Mouse (Mus musculus) layer of hippocampus, postnatal 25 days (tissue): ENCODE data around the gene Mafk. TPM values are rescaled to one million over a fixed set of nuclear protein-coding genes. Genes with fewer than 3 reads are reported as not detected.

Source experiments
- DNase-seq, 2 experiments: peaks; one replicate each; pipeline ENCODE4 v3.0.0; 2022; ENCODE audit warnings: mixed read lengths in 2 of 2, low spot score in 1 of 2; ENCODE audit errors: extremely low spot score in 1 of 2
- total RNA-seq, 2 experiments: library from RNA; stranded (reverse); gene quantifications; 2 replicates each; pipeline ENCODE4 v1.2.3; 2021

Mafk gene
- total RNA-seq, 2 experiments from 2014 or later: 10.0 to 10.6 TPM

DNA sequence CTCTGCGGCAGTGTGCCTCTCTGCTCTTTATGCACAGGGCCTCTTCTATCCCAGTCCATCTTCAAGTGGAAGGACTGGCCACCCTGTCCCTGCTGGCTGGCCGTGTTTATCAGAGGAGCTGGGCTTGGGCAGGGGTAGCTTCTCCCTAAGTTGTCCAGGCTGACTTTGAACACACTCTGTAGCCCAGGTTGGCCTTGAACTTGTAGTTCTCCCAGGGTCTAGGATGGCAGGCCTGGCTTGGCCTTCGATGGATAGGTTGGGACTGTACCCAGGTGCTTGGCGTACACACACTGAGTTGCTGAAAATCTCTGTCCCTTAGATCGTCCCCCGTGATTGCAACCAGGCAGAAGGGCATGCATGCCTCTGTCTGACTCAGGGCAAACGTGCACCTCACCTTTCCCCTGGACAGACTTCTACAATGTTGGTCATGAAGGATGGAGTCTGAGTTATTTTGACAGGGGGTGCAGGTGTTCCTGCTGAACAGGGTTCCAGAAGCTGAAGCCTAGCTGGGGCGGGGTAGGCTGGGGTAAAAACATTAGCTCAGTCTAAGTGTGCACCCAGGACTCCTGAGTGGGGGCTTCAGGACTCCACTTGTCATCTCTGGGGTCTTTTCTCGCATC, 4.8 kb downstream of the Mafk start:
- DNase-seq: no peak

DNA sequence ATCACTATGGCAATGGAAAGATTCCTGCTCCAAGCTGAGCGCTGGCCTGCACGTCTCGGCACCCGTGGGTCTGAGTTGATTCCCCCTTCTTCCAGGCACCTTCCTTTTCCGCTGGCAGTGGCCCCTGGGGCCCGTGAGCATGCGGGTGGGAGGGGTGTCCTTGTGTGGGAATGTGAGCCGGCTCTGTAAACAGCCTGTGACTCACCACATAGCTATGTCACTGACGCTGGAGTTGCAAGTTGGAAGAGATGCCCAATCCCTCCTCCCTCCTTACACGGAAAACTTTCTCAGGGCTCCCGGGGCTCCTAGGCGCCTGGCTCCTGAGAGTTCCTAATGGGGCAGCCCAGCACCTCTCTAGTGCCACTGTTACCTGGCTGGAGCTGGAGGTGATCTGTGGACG, 5.6 kb downstream of the Mafk start:
- no peak for DNase-seq

GRCm38 (mm10) chr5:139797473-139798167, 6.3 kb downstream of the Mafk start:
- peak; percentile 62 to 80 for DNase-seq

DNA sequence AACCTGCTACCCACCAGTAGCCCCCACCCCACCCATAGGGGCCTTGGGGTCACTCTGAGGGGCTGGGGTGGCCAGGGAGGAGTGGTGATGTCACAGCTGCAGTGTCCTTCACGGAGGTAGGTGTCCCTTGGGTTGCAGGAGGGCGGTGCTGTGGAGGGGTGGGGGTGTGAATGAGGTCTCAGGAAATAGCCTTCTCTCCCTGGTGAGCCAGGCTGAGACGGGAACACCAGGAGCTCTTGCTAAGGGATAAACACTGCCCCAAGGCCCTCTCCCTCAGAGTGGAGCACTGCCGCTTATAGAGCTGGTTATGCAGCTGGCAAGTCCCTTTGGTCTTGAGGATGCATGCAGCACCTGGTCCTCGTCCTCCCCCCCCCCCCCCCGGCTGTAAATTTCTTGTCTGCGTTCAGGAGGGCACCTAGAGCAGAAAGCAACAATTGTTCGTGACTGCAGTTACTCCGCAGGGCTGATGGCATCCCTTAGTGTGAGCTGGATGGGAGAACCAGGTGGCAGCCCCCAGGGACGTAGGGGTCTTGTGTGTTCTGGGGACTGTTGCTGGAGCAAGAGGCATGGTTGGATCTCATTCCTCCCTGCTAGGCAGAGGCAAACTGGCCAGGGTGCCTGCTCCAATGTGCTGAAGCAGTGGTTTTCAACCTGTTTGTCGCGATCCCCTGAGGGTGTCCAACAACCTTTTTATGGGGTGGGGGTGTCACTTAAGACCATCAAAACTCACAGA, 7.0 kb downstream of the Mafk start:
- DNase-seq: no peak

DNA sequence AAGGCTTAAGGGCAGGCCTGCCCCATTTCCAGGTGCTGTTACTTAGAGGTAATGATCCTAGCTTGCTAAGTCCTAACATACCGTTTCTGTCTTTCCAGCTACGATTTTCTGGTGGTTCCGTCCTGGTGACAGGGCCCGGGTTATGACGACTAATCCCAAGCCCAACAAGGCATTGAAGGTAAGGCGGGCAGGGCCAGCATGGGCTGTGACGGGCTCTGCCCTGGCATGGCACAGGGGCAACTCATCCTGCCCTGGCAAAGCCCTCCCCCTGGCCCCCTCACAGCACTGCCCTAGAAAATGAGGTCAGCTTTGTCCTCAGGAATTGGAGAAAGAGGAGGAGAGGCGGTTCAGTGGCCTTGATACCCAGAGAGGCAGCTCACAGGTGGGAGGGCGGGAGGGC, 7.7 kb downstream of the Mafk start:
- no peak for DNase-seq

DNA sequence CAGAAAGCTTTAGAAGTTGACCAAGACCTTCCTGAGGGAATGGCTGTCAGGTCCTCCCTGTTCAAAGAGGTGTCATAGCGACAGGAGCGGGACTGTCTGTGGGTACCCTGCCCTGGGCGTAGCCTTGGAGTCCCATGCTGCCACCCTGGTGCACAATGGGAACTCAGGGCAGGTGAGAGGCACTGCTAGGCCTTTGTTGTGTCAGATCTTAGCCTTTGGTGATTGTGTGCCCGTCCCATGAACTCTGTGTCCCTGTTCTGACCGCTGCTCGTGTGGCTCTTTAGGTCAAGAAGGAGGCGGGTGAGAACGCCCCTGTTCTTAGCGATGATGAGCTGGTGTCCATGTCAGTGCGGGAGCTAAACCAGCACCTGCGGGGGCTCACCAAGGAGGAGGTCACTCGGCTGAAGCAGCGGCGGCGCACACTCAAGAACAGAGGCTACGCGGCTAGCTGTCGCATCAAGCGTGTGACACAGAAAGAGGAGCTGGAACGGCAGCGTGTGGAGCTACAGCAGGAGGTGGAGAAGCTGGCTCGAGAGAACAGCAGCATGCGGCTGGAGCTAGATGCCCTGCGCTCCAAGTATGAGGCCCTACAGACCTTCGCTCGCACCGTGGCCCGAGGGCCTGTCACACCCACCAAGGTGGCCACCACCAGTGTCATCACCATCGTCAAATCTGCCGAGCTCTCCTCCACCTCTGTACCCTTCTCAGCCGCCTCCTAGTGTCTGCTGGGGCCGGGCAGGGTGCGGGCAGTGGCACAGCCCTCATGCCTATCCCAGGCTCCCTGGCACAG, 8.7 kb downstream of the Mafk start:
- no peak for DNase-seq

- no peak for DNase-seq
Measured at GRCm38 (mm10) chr5:139801231-139801630, 9.9 kb downstream of the Mafk start.

- no peak for DNase-seq
Measured at GRCm38 (mm10) chr5:139801880-139802279, 10.6 kb downstream of the Mafk start.

DNA sequence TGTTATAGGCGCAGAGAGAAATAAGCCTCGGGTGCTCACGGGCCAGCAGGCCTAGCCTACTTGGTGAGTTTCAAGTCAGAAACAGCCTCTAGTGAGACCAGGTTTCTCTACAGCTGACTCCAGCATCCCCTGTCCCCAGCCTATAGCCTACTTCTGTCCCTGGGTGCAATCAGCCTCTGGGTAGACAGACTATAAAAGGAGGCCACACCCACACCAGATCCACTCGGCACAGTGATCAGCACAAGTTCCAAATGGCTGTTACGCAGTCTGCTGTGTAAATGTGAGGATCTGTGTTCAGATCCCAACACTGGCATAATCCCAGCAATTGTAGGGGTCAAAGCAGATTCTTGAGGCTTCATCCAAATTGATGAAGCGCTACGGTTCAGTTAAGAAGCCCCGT, 11.9 kb downstream of the Mafk start:
- no peak for DNase-seq

GRCm38 (mm10) chr5:139803601-139804102, 12.3 kb downstream of the Mafk start:
- no peak for DNase-seq

GRCm38 (mm10) chr5:139804107-139804551, 12.8 kb downstream of the Mafk start:
- no peak for DNase-seq

DNA sequence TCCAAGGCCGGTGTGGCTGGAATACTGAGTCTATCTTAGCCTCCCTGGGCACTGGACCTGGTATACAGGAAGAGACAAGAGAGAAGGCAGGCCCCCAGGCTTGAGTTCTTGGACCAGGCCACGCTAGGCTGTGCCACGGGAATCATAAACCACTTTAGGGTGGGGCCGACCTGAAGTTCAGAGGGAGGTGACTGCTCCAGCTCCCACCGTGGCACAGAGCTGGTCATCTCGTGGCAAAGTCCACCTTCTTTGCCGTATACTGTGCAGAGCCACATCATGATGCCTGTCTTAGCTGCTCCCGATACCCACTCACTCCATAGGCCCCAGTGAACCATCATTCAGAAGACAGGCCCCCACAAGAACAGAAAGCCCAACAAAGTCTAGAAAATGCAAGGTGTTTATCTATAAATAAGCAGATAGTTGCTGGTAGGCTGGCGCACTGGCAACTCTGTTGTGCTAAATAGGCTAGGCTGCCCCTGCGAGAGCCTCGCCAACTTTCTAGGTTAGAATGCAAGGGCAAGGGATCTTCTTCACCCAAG, 13.3 kb downstream of the Mafk start:
- DNase-seq: no peak

- no peak for DNase-seq
Measured at GRCm38 (mm10) chr5:139805924-139806323, 14.6 kb downstream of the Mafk start.

GRCm38 (mm10) chr5:139809397-139809796, 18.1 kb downstream of the Mafk start:
- DNase-seq: no peak

GRCm38 (mm10) chr5:139811677-139812397, 20.5 kb downstream of the Mafk start:
- DNase-seq: no peak

GRCm38 (mm10) chr5:139812398-139813125, 21.2 kb downstream of the Mafk start:
- DNase-seq: no peak

DNA sequence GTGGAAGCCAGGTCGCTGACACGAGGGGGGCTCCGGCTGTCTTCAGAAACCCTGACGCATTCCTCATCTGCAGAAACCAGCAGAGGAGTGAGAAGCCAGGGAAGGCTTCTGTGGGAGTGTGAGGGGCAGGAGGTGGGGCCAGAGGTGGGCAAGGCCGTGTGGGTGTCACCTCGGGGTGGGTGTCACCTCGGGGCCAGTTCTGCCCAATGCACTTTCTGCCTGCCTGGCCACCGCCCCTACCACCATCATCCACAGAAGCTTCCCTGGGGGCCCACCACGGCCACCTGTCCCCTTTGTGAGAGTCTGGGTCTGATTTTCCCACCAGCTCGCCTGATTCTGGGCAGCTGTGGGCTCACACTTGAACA, 21.8 kb downstream of the Mafk start:
- no peak for DNase-seq

DNA sequence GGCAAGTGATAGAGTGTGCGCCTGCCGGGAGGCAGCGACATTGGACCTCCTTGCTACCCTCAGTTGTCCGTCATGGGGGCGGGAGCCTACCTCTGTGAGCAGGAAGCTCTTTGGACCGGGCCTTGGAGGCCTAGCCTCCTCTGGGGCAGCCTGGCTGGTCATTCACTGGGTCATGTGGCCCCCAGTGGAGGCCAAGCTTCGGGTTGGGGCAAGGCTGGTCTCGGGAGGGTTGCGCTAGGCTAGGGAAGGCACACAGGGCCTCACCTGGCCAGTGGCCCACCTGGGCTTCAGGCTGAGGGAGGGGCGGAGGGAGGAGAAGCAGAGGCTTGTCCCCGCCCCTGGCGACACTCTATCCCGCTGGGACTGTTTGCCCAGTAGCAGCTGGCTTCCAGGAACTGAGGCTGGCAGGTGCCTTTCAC, 22.7 kb downstream of the Mafk start:
- DNase-seq: no peak

- DNase-seq: no peak
Measured at GRCm38 (mm10) chr5:139815964-139816363, 24.7 kb downstream of the Mafk start.
